Mouse (Mus musculus) natural killer cell, adult 2 months (primary cell): ENCODE measurements around the gene Cdk14.

Source experiments
- DNase-seq, 2 experiments: peaks; one replicate each; pipeline ENCODE4 v3.0.0; 2022; ENCODE audit warnings: low spot score in 2 of 2

Gene Cdk14

DNA sequence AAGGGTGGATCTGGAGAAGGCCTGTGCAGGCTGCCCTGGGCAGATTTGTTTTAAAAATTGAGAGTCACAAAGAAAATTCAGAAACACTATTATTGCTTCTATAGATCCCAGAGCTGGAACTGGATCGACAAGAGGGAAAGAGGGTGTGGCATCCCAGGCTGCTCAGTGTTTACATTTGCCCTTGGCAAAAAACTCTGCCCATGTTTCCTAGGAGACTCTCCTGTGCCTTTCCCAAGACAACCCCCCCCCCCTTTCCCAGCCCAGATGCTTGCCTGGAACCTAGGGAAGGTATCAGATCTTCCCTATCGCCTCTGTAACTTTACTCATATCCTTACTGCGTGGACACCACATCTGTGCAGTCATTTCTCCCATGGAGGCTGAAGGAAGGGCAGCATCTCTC, 628.9 kb downstream of the Cdk14 start:
- DNase-seq = no peak

DNA sequence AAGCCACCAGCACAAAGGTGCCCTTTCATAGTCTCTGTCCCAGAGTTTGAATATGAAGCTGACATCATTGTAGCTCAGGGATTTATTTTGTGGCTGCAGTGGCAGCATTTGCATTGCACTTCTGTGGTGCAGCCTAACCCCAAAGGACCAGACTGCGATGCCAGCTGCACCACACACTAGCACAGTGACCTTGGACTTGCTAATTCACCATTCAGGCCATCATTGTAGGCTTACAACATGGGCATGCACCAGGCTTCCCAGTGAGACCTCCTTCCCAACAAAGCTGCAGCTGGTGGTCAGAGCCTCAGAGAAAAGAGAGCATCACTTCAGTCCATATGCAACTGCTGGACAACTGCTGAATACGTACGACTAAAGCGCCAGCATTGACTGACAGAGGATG, 629.8 kb downstream of the Cdk14 start:
- DNase-seq = no peak

DNA sequence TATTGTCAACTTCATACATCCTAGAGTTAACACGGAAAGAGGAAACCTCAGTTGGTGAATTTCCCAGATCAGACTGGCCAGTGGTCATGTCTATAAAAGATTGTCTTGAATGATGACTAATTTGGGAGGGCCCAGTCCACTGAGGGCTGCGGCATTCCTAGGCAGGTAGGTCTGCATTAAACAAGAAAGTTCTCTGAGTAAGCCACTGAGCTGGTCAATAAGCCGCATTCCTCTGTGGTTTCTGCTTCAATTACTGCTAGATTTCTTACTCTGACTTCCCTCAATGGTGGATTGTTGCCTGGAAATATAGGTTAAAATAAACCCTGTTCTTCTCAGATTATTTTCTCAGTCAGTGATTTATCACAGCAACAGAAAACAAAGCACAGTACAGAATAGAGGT, 631.6 kb downstream of the Cdk14 start:
- DNase-seq = no peak

DNA sequence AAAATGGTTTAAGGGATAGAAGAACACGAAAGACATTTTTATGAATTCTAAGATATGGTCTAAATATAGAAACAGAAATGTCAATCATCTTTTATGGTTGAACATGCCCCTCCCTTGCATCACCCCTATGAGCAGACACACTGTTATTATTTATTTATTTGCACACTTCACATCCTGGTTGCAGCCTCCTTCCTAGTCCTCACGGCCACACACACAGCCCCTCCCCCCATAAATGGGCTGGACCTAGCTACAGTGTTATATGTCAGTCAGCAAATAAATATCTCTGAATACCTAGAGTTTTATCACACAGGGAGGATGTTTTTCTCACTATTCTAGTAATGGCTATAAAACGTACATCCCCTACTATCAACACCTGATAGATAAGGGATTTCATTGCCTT, 633.3 kb downstream of the Cdk14 start:
- no peak for DNase-seq

DNA sequence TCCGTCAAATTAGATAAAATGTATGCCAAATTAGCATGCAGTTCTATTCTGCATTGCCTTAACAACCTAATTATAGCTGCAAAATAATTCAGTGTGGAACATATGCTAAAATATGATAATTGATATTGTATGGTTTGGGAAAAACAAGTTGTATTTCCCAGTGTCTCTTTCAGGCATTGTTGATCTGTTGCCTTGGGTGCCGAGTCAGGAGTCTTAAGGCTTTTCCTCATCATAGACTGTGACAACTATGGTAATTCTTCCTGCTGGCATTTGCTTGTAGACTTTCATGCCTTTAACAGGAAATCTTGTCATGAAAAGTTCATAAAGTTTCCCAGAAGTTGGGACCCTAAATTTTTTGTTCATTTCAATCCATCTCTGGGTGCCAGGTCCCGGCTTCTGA, 641.8 kb downstream of the Cdk14 start:
- DNase-seq = no peak

DNA sequence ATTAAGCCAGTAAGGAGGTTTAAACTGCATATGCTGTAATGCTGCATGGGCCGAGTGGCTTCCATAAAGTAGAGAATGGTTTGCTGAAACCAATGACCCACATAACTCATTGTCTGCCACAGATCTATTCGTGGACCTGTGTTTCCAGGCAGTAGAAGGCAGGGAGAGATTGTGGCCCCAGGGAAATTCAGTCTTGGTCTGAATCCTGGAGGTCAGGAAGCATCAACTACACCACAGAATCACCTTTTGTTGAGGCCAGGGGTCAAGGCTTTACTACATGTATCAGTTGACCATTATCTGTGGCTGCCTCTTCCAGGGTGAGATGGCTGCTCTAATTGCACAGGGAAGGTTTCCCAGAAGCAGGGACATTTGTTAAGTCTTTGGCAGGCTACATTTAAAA, 643.6 kb downstream of the Cdk14 start:
- DNase-seq = no peak

DNA sequence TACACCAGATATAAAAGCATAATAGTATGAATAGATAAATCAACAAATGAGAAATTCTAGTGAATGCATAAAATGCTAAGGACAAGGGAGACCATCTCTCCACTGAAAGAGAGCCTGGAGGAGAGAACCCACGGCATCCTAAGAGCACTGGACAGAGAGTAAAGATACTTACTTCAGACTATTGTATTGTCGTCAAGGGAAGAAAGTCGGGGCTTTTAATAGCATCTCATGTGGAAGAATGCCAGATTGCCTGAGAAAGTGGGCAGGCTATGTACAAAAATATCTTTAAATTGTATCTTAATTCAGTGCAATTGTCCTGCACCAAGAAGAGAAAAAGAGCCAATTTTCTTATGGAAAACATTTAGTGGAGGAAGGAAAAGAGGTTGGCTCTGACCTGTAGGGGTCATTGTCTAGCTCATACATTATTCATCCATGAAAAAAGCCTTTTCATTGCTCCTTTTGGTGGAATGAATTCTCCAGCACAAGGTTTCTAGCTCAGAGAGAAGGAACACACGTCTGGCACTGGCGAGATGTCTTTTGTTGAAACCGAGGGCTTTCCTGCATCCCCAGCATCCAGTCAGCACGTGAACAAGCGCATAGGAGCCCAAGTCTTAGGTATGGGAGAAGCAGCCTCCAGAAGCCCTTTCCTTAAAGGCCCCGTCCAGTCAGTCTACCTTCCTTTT, 646.9 kb downstream of the Cdk14 start:
- DNase-seq = no peak

DNA sequence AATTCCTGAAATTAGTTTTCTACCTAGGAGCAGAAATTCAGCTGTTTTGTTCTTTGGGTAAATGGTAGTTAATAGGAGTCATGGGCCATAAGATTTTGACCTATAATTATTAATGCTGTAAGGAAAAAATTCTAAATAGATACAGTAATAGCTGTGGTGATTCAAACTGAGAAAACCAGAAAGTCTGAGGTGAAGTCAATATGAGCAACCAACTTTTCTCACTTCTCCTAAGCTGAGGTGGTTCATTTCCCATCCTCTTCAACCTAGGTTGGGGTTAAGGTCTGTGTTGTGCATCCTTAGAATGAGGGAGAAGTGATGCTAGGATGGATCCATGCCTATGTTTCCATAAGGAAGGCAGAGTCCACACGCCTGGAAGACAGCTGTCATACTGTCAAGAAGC, 649.5 kb downstream of the Cdk14 start:
- no peak for DNase-seq

- DNase-seq = no peak
These were observed 652.2 kb downstream of the Cdk14 start for GRCm38 (mm10) chr5:4767896-4768295.

- DNase-seq = no peak
These were observed 653.4 kb downstream of the Cdk14 start for GRCm38 (mm10) chr5:4766719-4767118.

DNA sequence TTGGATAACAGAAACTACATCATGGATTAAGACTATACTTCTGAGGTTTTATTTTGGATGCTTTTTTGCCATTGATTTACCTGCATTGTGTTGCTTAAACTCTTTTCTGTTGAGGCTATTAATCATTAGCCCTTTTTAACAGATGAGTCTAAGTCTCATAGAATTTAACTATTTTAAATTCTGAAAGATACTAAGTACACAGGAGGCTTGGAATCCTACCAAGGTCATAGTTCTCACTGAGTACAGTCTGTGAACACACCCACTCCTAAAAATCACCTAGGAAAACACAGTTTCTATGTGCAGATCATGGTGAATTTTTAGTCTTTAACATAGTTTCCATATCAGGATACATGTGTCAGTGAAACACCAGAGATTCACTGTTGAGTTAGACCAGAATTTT, 658.2 kb downstream of the Cdk14 start:
- no peak for DNase-seq

DNA sequence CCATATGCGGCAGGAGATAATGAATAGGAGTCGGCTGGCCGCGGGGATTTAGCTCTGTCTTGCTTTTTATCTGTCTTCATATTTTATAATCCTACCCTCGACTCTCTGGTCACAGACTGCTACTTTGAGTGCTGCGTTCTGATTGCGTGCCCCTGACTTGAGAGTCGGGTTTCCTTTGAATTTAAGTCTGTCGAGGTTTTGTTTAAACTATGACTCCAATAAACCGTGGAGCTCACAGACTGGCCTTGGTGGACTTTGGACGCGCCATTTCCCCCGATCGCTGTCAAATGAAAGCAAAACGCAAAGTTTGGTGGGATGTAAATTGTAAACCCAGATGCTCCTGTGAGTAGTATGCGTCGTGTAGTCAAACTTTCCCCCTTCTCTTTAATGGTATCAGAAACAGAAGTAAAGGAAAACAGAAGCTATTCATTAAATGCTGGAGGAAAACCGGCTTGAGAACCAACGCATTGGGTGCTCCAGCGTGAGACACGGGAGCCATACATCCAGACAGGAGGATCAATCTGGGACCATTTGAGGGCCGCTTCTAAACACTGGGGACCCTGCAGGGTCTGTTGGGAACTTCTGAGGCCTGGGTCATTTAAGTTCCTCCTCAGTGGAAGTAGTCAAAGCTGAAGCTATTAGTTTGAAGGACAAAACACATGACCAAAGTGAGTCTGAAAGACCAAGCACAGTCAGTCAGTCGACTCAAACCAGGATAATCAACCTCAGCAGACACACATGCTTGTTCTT, 661.6 kb downstream of the Cdk14 start:
- DNase-seq = no peak

- no peak for DNase-seq
These were observed 662.2 kb downstream of the Cdk14 start, which contains the start of gene Fzd1 for GRCm38 (mm10) chr5:4757902-4758301. Gene Fzd1 (minus strand): TSS chr5:4758035.

- DNase-seq = no peak
These were observed 663.0 kb downstream of the Cdk14 start for GRCm38 (mm10) chr5:4756871-4757711.

- no peak for DNase-seq
These were observed 664.0 kb downstream of the Cdk14 start for GRCm38 (mm10) chr5:4756001-4756681.

DNA sequence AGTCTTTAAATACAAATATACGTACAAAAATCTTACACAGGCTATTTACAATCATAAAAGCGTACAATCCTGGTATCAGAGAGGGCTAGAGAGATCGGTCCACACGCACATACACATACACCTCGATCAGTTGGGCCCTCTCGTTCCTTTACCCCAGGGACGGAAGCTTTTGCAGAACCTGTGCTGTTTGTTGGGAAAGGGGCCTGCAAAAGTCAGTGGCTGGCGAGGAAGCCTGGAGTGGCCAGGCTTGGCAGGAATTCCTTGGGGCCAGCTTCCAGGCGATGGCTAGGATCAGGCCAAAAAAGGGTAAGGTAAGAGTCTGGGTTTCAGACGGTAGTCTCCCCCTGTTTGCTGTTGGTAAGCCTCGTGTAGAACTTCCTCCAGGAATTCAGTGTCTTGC, 664.8 kb downstream of the Cdk14 start:
- DNase-seq = no peak

DNA sequence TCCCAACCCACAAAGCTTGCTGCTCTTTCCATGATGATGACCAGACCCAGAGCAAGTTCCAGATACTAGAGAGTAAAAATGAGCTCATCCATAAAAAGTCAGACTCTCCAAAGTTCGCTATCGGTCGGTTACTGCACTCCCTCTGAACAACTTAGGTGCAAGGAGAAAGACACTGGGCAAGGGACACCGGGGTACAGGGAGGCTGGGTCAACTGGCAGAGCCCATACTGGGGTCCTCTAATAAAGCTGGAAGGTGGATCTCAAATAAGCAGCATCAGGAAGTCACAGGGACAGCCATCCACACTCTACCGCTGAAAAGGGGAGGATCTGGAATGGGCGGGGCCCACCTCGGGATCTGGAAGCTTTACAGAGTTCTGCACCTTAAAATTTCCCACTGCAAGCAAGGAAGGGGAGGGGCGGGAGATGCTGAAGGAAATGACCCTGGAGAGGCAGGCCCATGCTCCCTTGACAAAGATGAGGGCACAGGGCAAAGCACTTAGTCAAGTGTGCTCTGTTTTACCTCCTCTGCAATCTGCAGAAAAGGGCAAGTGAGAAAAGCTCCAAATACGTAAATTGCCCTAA, 665.3 kb downstream of the Cdk14 start:
- DNase-seq = no peak
